ENCODE assay signal across 14 mouse cellular contexts in the genomic region with DNA sequence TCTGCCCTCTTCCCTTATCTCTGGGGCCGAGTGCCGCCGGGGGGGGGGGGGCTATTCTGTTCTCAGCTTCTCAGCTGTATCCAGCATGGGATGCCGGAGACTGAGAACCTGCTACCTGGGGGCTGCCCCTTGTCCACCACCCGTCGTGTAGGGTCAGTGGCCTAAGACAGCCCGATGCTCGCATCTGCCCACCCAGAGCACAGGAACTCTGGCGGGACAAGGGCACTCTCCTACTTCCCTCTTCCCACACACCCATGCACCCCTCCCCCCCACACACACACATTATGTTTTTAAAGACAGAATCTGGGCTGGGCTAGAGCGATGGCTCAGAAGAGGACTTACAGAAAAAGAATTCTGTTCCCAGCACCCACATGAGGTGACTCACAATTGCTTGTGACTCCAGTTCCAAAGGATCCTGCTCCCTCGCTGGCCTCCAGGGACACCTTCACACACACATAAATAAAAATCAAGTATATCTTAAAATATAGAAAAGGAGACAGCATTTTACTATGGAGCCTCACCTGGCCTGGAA. TPM values are rescaled to one million over a fixed set of nuclear protein-coding genes. Genes with fewer than 3 reads are reported as not detected.
"Had no signal": no experiment of that assay in that cellular context is flagged by ENCODE, and none has a peak within 500 bp of the region (broad histone marks: within the 10 kb centered on the region; RNA-seq: fewer than 3 reads in every experiment).

No protein-coding gene starts in this region.

- H3K27ac ChIP-seq: layer of hippocampus, adult 2 months; liver, embryonic 15.5 days; neural tube, embryonic 12.5 days; stomach, embryonic 15.5 days had no signal

- H3K4me3 ChIP-seq: layer of hippocampus, adult 2 months; liver, embryonic 15.5 days; neural tube, embryonic 12.5 days; stomach, embryonic 15.5 days had no signal

- H3K27me3 ChIP-seq: neural tube, embryonic 12.5 days; stomach, embryonic 15.5 days had no signal

- DNase-seq: kidney, postnatal 10 days; kidney, postnatal 4 days; lung, embryonic 14.5 days; lung, postnatal 14 days; midbrain, embryonic 14.5 days; right cerebral cortex, postnatal 14 days; thymus, adult 2 months; thymus, postnatal 4 days had no signal

- H3K36me3 ChIP-seq: liver, embryonic 15.5 days; neural tube, embryonic 12.5 days; stomach, embryonic 15.5 days had no signal

- H3K4me2 ChIP-seq: liver, embryonic 11.5 days; liver, embryonic 15.5 days; lung, embryonic 14.5 days; neural tube, embryonic 12.5 days; stomach, embryonic 15.5 days had no signal

- H3K9ac ChIP-seq: liver, embryonic 15.5 days; lung, embryonic 14.5 days; neural tube, embryonic 12.5 days; stomach, embryonic 15.5 days had no signal

- H3K9me3 ChIP-seq: liver, embryonic 15.5 days; neural tube, embryonic 12.5 days; stomach, embryonic 15.5 days had no signal

RNA-seq across cellular contexts. Expression of a gene that starts 41.1 kb away (rescaled TPM):
- polyA plus RNA-seq: liver, embryonic 15.5 days; lung, embryonic 14.5 days; spleen, adult 2 months had no signal
